Mouse (Mus musculus): ENCODE results near the gene Gm10663. TPM values are rescaled to one million over a fixed set of nuclear protein-coding genes. Genes with fewer than 3 reads are reported as not detected.

The Gm10663 gene
- polyA plus RNA-seq, 1 experiment from 2014 or later = not detected

GRCm38 (mm10) chr8:65053968-65054367 is 20.9 kb upstream of the Gm10663 start:
- peak; percentile 34; the same call in 1 of the 2 replicates for ATAC-seq (ENCODE audit: low FRiP score, low read depth)
- no peak overlapping the region for H3K9ac ChIP-seq
- H3K27ac ChIP-seq (replicated peaks) = no peak overlapping the region
- no peak overlapping the region for H3K4me2 ChIP-seq
- WGBS = 64% methylated on average over 5 of the region's 5 CpGs
- no peaks in the 10 kb centered on the region for H3K9me3 ChIP-seq
- H3K4me3 ChIP-seq = no peak overlapping the region
- H3K27me3 ChIP-seq = no peaks in the 10 kb centered on the region
- no peaks in the 10 kb centered on the region for H3K4me1 ChIP-seq (replicated peaks)
- H3K36me3 ChIP-seq = no peaks in the 10 kb centered on the region

GRCm38 (mm10) chr8:65056722-65057121 is 18.1 kb upstream of the Gm10663 start:
- H3K9me3 ChIP-seq = no peaks in the 10 kb centered on the region
- H3K27ac ChIP-seq (replicated peaks) = no peak overlapping the region
- H3K4me3 ChIP-seq = no peak overlapping the region
- H3K27me3 ChIP-seq = no peaks in the 10 kb centered on the region
- 90% methylated on average over 4 of the region's 4 CpGs for WGBS
- no peak overlapping the region for H3K9ac ChIP-seq
- no peaks in the 10 kb centered on the region for H3K4me1 ChIP-seq (replicated peaks)
- no peak for ATAC-seq (ENCODE audit: low FRiP score, low read depth)
- no peaks in the 10 kb centered on the region for H3K36me3 ChIP-seq
- H3K4me2 ChIP-seq = no peak overlapping the region

GRCm38 (mm10) chr8:65062195-65062594 is 12.6 kb upstream of the Gm10663 start:
- no peak for ATAC-seq (ENCODE audit: low FRiP score, low read depth)

GRCm38 (mm10) chr8:65064071-65064470 is 10.8 kb upstream of the Gm10663 start:
- WGBS = 47% methylated on average over 2 of the region's 2 CpGs
- ATAC-seq (ENCODE audit: low FRiP score, low read depth) = no peak
- H3K9me3 ChIP-seq = no peaks in the 10 kb centered on the region

More at GRCm38 (mm10) chr8:65062195-65062594, 12.6 kb upstream of the Gm10663 start:
- no peak overlapping the region for H3K4me2 ChIP-seq
- H3K36me3 ChIP-seq = no peaks in the 10 kb centered on the region
- no peaks in the 10 kb centered on the region for H3K4me1 ChIP-seq (replicated peaks)
- no peaks in the 10 kb centered on the region for H3K27me3 ChIP-seq
- 69% methylated on average over 4 of the region's 4 CpGs for WGBS
- no peaks in the 10 kb centered on the region for H3K9me3 ChIP-seq
- H3K9ac ChIP-seq = no peak overlapping the region
- H3K4me3 ChIP-seq = no peak overlapping the region
- H3K27ac ChIP-seq (replicated peaks) = no peak overlapping the region

GRCm38 (mm10) chr8:65065622-65066021 is 9.2 kb upstream of the Gm10663 start:
- no peak overlapping the region for H3K9ac ChIP-seq
- no peak overlapping the region for H3K4me2 ChIP-seq
- no peak overlapping the region for H3K4me3 ChIP-seq
- no peaks in the 10 kb centered on the region for H3K9me3 ChIP-seq
- no peaks in the 10 kb centered on the region for H3K4me1 ChIP-seq (replicated peaks)
- WGBS = 92% methylated on average over 3 of the region's 3 CpGs
- H3K27ac ChIP-seq (replicated peaks) = no peak overlapping the region
- H3K36me3 ChIP-seq = no peaks in the 10 kb centered on the region
- no peaks in the 10 kb centered on the region for H3K27me3 ChIP-seq
- ATAC-seq (ENCODE audit: low FRiP score, low read depth) = no peak

More at GRCm38 (mm10) chr8:65064071-65064470, 10.8 kb upstream of the Gm10663 start:
- no peak overlapping the region for H3K27ac ChIP-seq (replicated peaks)
- H3K4me3 ChIP-seq = no peak overlapping the region
- H3K4me2 ChIP-seq = no peak overlapping the region
- H3K4me1 ChIP-seq (replicated peaks) = no peaks in the 10 kb centered on the region
- no peaks in the 10 kb centered on the region for H3K27me3 ChIP-seq
- no peaks in the 10 kb centered on the region for H3K36me3 ChIP-seq
- no peak overlapping the region for H3K9ac ChIP-seq

GRCm38 (mm10) chr8:65067031-65067430 is 7.8 kb upstream of the Gm10663 start:
- Histone ChIP-seq H3K4me1 (replicated peaks) (no peaks in the 10 kb centered on the region), H3K27ac (replicated peaks) (no peak overlapping the region), H3K36me3 (no peaks in the 10 kb centered on the region), H3K4me2 (no peak overlapping the region), H3K9ac (no peak overlapping the region), H3K9me3 (no peaks in the 10 kb centered on the region), H3K27me3 (no peaks in the 10 kb centered on the region), H3K4me3 (no peak overlapping the region)
- 98% methylated on average over 4 of the region's 4 CpGs for WGBS
- ATAC-seq (ENCODE audit: low FRiP score, low read depth) = no peak

- H3K27me3 ChIP-seq = no peaks in the 10 kb centered on the region
- H3K4me1 ChIP-seq (replicated peaks) = no peaks in the 10 kb centered on the region
- H3K9me3 ChIP-seq = no peaks in the 10 kb centered on the region
- no peak overlapping the region for H3K27ac ChIP-seq (replicated peaks)
- no peak overlapping the region for H3K4me3 ChIP-seq
- WGBS = 34% methylated on average over 10 of the region's 10 CpGs
- no peak overlapping the region for H3K9ac ChIP-seq
- H3K36me3 ChIP-seq = no peaks in the 10 kb centered on the region
- no peak for ATAC-seq (ENCODE audit: low FRiP score, low read depth)
- 0 out of 2 replicates have a peak overlapping the region, but pooled peaks have one; percentile 11 for H3K4me2 ChIP-seq
These were observed 7.0 kb upstream of the Gm10663 start for GRCm38 (mm10) chr8:65067694-65068472.

- Histone ChIP-seq H3K27ac (replicated peaks) (no peak overlapping the region), H3K36me3 (no peaks in the 10 kb centered on the region), H3K9me3 (no peaks in the 10 kb centered on the region), H3K4me3 (no peak overlapping the region), H3K27me3 (no peaks in the 10 kb centered on the region), H3K4me1 (replicated peaks) (no peaks in the 10 kb centered on the region), H3K9ac (no peak overlapping the region), H3K4me2 (no peak overlapping the region)
- ATAC-seq (ENCODE audit: low FRiP score, low read depth) = no peak
- 69% methylated on average over 4 of the region's 4 CpGs for WGBS
These were observed 6.4 kb upstream of the Gm10663 start for GRCm38 (mm10) chr8:65068473-65068819.

- H3K27me3 ChIP-seq = no peaks in the 10 kb centered on the region
- H3K9me3 ChIP-seq = no peaks in the 10 kb centered on the region
- WGBS = 70% methylated on average over 4 of the region's 4 CpGs
- H3K4me2 ChIP-seq = no peak overlapping the region
- no peak overlapping the region for H3K4me3 ChIP-seq
- H3K9ac ChIP-seq = no peak overlapping the region
- no peaks in the 10 kb centered on the region for H3K4me1 ChIP-seq (replicated peaks)
- H3K27ac ChIP-seq (replicated peaks) = no peak overlapping the region
- no peaks in the 10 kb centered on the region for H3K36me3 ChIP-seq
- ATAC-seq (ENCODE audit: low FRiP score, low read depth) = no peak
These were observed 3.8 kb upstream of the Gm10663 start for GRCm38 (mm10) chr8:65070996-65071395.

GRCm38 (mm10) chr8:65080731-65081130 is 5.9 kb downstream of the Gm10663 start:
- no peaks in the 10 kb centered on the region for H3K4me1 ChIP-seq (replicated peaks)
- no peak overlapping the region for H3K4me3 ChIP-seq
- H3K27ac ChIP-seq (replicated peaks) = no peak overlapping the region
- H3K9ac ChIP-seq = no peak overlapping the region
- H3K27me3 ChIP-seq = no peaks in the 10 kb centered on the region
- 84% methylated on average over 9 of the region's 9 CpGs for WGBS
- no peak overlapping the region for H3K4me2 ChIP-seq
- ATAC-seq (ENCODE audit: low FRiP score, low read depth) = no peak
- H3K36me3 ChIP-seq = no peaks in the 10 kb centered on the region
- no peaks in the 10 kb centered on the region for H3K9me3 ChIP-seq

- Histone ChIP-seq H3K27ac (replicated peaks) (no peak overlapping the region), H3K4me3 (no peak overlapping the region), H3K4me1 (replicated peaks) (no peaks in the 10 kb centered on the region), H3K9me3 (no peaks in the 10 kb centered on the region), H3K36me3 (no peaks in the 10 kb centered on the region), H3K4me2 (no peak overlapping the region), H3K27me3 (no peaks in the 10 kb centered on the region), H3K9ac (no peak overlapping the region)
- no peak for ATAC-seq (ENCODE audit: low FRiP score, low read depth)
- 80% methylated on average over 2 of the region's 2 CpGs for WGBS
These were observed 10.8 kb downstream of the Gm10663 start for GRCm38 (mm10) chr8:65085680-65086079.

- no peak overlapping the region for H3K27ac ChIP-seq (replicated peaks)
- no peaks in the 10 kb centered on the region for H3K4me1 ChIP-seq (replicated peaks)
- H3K4me2 ChIP-seq = no peak overlapping the region
- no peak for ATAC-seq (ENCODE audit: low FRiP score, low read depth)
- H3K9ac ChIP-seq = no peak overlapping the region
- no peaks in the 10 kb centered on the region for H3K36me3 ChIP-seq
- no peaks in the 10 kb centered on the region for H3K9me3 ChIP-seq
- 76% methylated on average over 8 of the region's 8 CpGs for WGBS
- H3K27me3 ChIP-seq = no peaks in the 10 kb centered on the region
- H3K4me3 ChIP-seq = no peak overlapping the region
These were observed 12.9 kb downstream of the Gm10663 start for GRCm38 (mm10) chr8:65087711-65088110.

GRCm38 (mm10) chr8:65088120-65088519 is 13.3 kb downstream of the Gm10663 start:
- Histone ChIP-seq H3K27ac (replicated peaks) (no peak overlapping the region), H3K9ac (no peak overlapping the region), H3K4me3 (no peak overlapping the region), H3K4me2 (no peak overlapping the region), H3K4me1 (replicated peaks) (no peaks in the 10 kb centered on the region), H3K27me3 (no peaks in the 10 kb centered on the region), H3K36me3 (no peaks in the 10 kb centered on the region), H3K9me3 (no peaks in the 10 kb centered on the region)
- ATAC-seq (ENCODE audit: low FRiP score, low read depth) = no peak
- WGBS = 88% methylated on average over 12 of the region's 12 CpGs

All from hindbrain, embryonic 15.5 days (tissue).